Mouse (Mus musculus) heart, postnatal 14 days (tissue): ENCODE measurements around the gene Ptprk. TPM values are rescaled to one million over a fixed set of nuclear protein-coding genes. Genes with fewer than 3 reads are reported as not detected.

ENCODE experiments used
- DNase-seq, 2 experiments: peaks; one replicate each; pipeline ENCODE4 v3.0.0; 2021 to 2022
- intact Hi-C: fragments of 180-260 bp; cut with DNase I; formaldehyde crosslinking; loops from one replicate; pipeline ENCODE4 v1.15.1; 2025
- total RNA-seq, 2 experiments: library from RNA; stranded (reverse); gene quantifications; 2 replicates each; pipeline ENCODE4 v1.2.3; 2021

The Ptprk gene
- total RNA-seq, 2 experiments from 2014 or later, result 33.4 TPM

DNA sequence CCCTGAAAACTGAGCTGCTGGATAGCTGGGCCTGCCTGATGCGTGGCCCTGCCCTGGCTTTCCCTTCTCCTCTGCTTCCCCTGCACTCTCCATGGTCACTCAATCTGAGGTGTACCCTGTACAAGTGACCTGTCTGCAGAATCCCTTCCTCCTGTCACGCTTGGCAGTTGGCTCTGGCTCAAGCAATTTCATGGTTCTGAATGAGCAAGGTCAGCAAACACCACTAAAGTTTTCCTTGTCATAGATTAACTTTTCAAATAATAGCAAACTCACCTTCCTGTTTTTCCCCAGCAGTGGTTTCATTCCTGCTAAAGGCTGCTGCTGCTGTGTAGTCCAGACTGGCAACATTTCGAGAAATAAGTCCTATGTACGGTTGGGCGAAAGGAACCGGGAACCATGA lies 30.6 kb downstream of the Ptprk start:
- DNase-seq, result no peak
- intact Hi-C loops, result no loop called here

DNA sequence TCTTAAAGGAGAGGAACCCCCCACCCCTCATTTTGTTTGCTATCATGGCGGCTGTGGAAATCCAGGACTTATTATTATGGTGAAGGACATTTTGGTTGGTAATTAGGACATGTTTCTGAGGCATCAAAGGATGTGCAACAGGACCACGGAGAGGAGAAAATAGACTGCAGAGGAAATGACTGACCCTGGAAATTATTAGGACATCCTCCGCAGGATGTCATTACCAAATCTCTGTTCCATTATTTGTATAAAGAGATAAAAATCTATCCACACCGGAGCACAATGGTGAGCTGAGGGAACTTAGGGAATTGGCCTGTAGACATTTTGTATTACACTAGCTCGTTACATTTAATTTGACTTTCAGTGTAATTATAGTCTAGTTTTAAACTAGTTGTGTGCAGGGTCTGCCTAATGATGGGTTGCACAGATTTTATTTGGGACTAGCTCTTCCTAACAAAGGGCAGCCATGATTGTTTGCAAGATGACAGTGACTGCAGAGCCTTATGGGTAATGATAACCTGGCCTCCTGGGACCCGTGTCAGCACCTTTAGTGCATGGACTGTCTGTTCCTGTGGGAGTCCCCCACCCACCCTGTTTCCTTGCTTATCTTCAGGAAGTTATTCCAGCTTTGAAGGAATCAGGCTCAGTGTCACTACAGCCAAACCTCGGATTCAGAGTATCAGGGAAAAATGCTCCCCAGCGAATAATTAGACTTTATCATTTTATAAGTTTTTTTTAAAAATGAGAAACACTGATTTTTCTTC lies 38.4 kb downstream of the Ptprk start:
- intact Hi-C loops, result loop anchor here (5.0 kb wide), 1 partner anchor 36 kb away; no protein-coding TSS in a partner anchor

GRCm38 (mm10) chr10:28113879-28114278 lies 39.3 kb downstream of the Ptprk start:
- peak; percentile 37 to 38 for DNase-seq
- intact Hi-C loops, result loop anchor here (5.0 kb wide), 1 partner anchor 37 kb away; no protein-coding TSS in a partner anchor

More for the DNA sequence above, 38.4 kb downstream of the Ptprk start:
- peak; percentile 8 to 27 for DNase-seq

- no peak for DNase-seq
- intact Hi-C loops, result no loop called here
Observed at GRCm38 (mm10) chr10:28116982-28117381, 42.4 kb downstream of the Ptprk start.

- DNase-seq, result no peak
- intact Hi-C loops, result no loop called here
Observed at GRCm38 (mm10) chr10:28118783-28119365, 44.3 kb downstream of the Ptprk start.

GRCm38 (mm10) chr10:28123881-28124280 lies 49.3 kb downstream of the Ptprk start:
- DNase-seq, result no peak
- intact Hi-C loops, result no loop called here

DNA sequence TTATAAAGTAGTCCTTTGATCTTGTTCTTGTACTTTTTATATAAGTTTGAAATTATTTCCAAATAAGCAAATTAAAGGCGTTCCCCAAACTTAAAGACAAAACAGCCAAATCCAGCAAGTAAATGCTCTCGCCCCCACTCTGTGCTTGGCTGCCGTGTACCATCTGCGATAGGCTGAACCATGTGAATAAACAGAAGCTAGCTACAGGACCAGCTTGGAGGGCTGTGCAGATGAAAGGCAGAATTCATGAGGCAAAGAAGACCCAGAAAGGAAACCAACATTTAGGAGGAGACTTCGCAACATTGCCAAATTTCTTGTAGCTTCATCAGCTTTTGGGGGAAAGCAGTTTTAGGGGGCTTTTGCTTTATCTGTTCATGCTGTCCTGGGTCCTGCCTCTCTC lies 53.4 kb downstream of the Ptprk start:
- intact Hi-C loops, result no loop called here
- DNase-seq, result no peak

DNA sequence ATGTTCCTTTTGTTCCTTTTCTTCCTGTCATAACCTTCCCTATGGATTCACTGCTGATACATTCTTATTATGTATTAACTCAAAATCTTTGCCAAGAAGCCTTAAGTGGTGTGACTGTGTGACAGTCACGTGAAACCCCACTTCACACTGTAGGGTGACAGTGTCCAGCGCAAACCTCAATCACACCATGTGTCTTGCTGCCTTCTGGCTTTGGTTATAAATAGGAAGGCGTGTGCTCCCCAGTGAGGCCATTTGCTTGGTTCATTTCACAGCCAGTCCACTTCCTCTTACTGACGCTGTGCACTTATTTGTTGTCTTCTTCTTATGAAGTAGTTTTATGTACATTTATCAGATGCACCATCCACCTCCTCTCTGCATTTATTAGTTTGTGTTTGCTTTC lies 53.8 kb downstream of the Ptprk start:
- DNase-seq, result no peak
- intact Hi-C loops, result no loop called here

DNA sequence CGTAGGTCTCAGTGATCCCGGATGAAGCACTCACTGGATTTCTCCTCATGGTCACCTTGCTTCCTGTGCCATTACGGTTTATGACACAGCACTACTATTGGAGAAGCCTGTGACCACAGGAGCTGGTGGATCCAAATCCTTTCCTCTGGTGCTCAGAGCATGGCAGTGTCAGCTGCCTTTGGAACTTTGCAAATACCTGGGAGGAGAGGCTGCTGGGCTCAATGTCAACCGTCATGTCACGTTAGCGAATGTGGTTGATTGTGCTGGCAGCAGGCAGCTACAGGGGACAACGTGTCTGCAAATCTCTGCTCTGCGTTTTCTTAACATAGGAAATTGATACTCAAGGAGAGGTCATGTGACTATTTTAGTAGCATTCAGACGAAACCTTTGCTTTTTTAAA lies 55.8 kb downstream of the Ptprk start:
- DNase-seq, result no peak
- intact Hi-C loops, result no loop called here

DNA sequence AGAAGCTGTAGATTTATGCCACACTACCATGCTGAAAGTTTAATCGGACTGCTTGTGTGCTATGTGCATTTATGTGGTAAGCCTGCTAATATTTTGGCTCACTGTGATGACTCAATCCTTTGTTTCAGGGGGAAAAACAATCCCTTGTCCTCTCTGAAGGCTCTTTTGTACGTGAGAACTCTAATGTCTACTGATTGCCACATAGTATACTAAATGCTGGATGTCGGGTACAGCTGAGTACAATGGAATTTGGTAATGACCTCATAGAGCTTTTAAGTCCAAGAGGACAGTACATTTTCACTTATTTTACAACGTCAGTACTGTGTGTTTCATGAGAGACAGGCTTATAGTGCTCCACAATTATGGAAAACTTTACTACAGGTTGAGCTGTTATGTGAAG lies 59.1 kb downstream of the Ptprk start:
- DNase-seq, result no peak
- intact Hi-C loops, result no loop called here

- intact Hi-C loops, result no loop called here
- DNase-seq, result no peak
Observed at GRCm38 (mm10) chr10:28138399-28138798, 63.8 kb downstream of the Ptprk start.

- intact Hi-C loops, result no loop called here
- no peak for DNase-seq
Observed at GRCm38 (mm10) chr10:28144459-28144858, 69.8 kb downstream of the Ptprk start.

GRCm38 (mm10) chr10:28145326-28145725 lies 70.7 kb downstream of the Ptprk start:
- intact Hi-C loops, result no loop called here
- no peak for DNase-seq

- no peak for DNase-seq
- intact Hi-C loops, result no loop called here
Observed at GRCm38 (mm10) chr10:28155688-28156685, 81.4 kb downstream of the Ptprk start.

DNA sequence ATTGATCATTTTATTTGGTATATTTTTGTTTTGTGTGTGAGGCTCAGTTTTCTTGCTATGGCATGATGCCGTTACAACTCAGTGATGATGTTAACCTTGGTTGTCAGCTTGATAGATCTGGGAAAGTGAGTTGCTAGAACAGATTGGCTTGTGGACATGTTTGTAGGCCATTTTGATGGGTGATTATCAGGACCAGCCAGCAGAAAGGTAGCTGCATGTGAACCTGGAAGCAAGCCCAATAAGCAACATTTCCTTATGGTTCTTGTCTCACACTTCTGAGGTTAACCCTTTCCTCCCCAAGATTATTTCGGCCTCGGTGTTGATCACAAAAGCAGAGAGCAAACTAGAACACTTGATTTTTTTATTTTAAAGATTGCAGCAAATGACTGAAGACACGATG lies 85.1 kb downstream of the Ptprk start:
- DNase-seq, result no peak
- intact Hi-C loops, result no loop called here

GRCm38 (mm10) chr10:28161306-28161705 lies 86.7 kb downstream of the Ptprk start:
- DNase-seq, result no peak
- intact Hi-C loops, result no loop called here

- intact Hi-C loops, result no loop called here
- DNase-seq, result peak; percentile 8 to 28
Observed at GRCm38 (mm10) chr10:28164250-28164649, 89.6 kb downstream of the Ptprk start.

GRCm38 (mm10) chr10:28164746-28165145 lies 90.1 kb downstream of the Ptprk start:
- DNase-seq, result peak in 1 of 2 experiments; percentile 10
- intact Hi-C loops, result no loop called here

DNA sequence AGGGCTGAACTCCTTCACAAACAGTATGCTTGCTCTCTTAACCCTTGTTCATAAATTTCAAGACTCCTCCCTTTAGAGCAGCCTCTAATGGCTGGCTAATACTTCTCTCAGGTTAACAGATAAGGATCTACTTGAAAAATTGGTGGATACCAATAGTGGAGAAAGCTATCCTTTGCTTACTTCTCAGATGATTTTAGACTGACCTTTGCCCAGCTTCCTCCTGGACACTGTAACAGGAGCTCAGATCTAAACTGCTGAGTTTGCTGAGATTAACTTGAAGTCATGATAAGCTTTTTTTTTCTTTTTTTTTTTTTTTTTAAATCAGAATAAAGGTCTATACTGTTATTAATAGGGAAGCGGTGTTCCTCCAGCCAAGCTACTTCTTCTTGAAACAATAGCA lies 92.0 kb downstream of the Ptprk start:
- DNase-seq, result no peak
- intact Hi-C loops, result no loop called here

DNA sequence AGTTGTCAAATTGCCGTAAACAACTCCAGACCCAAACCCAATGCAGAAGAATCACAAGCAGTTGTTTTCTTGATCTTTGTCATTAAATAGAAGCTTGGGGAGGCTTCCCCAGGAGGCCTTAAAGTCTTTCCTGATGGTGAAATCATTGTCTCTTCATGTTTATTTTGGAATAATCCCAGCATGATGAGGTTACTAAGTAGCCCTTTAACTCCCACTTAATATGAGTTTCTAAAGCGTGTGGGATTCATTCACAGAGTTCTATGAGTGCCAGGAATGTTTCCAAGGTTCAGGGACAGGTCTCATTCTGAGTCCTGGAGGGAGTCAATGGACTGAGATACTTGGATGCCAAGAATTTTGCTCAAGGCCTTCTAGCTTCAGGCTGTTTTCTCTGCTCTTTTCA lies 92.5 kb downstream of the Ptprk start:
- no peak for DNase-seq
- intact Hi-C loops, result no loop called here

DNA sequence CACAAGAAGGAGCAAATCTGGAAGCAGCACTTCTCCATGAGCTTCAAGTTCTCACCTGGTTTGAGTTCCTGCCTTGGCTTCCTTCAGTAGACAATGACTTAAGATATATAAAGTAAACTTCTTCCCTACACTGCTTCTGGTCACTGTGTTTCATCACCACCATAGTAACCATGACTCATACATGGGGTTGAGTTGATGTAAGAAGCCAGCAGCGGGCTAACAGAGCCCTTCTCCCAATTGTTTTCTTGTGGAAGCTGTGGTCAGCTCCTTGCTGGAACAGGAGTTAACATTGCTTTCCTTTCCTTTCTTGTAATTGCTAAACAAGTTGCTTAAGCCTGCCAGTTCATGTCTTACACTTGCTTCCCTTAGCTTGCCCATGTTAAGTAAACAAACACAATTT lies 96.6 kb downstream of the Ptprk start:
- intact Hi-C loops, result no loop called here
- DNase-seq, result no peak
